Mouse (Mus musculus) MEL (cell line): ENCODE results near the gene Nup62. TPM values are rescaled to one million over a fixed set of nuclear protein-coding genes. Genes with fewer than 3 reads are reported as not detected.

Experiments
- DNase-seq: peaks from one replicate; pipeline ENCODE4 v3.0.0; 2011; ENCODE audit warnings: low read depth, low spot score
- H3K27ac ChIP-seq: 2 replicates; pipeline ENCODE4 v1.5.1; 2012; ENCODE audit warnings: low read depth, mild to moderate bottlenecking, control low read depth, low read length, moderate library complexity; ENCODE audit not compliant: control insufficient read depth
- H3K27me3 ChIP-seq, 2 experiments: fragments of 150-350 bp in 1 of 2; sonication (generic) in 1 of 2; 2 replicates each; pipeline ENCODE4 v1.6.1; 2012; ENCODE audit warnings: low read length in 2 of 2, mild to moderate bottlenecking in 2 of 2, improper control_type of control experiment in 1 of 2, moderate library complexity in 1 of 2; ENCODE audit not compliant: insufficient read depth in 2 of 2, control insufficient read depth in 1 of 2
- H3K36me3 ChIP-seq, 2 experiments: 2 replicates each; pipeline ENCODE4 v1.6.1; 2012 to 2014; ENCODE audit warnings: low read length in 2 of 2, improper control_type of control experiment in 1 of 2, inconsistent platforms in 1 of 2, mild to moderate bottlenecking in 1 of 2; ENCODE audit not compliant: insufficient read depth in 2 of 2, control insufficient read depth in 1 of 2
- H3K4me1 ChIP-seq, 2 experiments: fragments of 150-350 bp in 1 of 2; sonication (generic) in 1 of 2; 2 replicates each; pipeline ENCODE4 v1.6.1; 2012; ENCODE audit warnings: low read length in 2 of 2, improper control_type of control experiment in 1 of 2, mild to moderate bottlenecking in 1 of 2; ENCODE audit not compliant: insufficient read depth in 2 of 2, control insufficient read depth in 1 of 2
- H3K4me3 ChIP-seq, 2 experiments: fragments of 150-350 bp in 1 of 2; sonication (generic) in 1 of 2; 2 replicates each; pipeline ENCODE4 v1.5.1; 2012; ENCODE audit warnings: low read depth in 2 of 2, low read length in 2 of 2, mild to moderate bottlenecking in 2 of 2, moderate library complexity in 2 of 2, control low read depth in 1 of 2, improper control_type of control experiment in 1 of 2; ENCODE audit not compliant: control insufficient read depth in 1 of 2, insufficient read depth in 1 of 2
- H3K79me2 ChIP-seq: 2 replicates; pipeline ENCODE4 v1.6.1; 2012; ENCODE audit warnings: mild to moderate bottlenecking, low read length, moderate library complexity; ENCODE audit not compliant: control insufficient read depth, poor library complexity, insufficient read depth
- H3K9ac ChIP-seq: 2 replicates; pipeline ENCODE4 v1.6.1; 2012; ENCODE audit warnings: low read depth, mild to moderate bottlenecking, control low read depth, low read length, moderate library complexity; ENCODE audit not compliant: control insufficient read depth, poor library complexity, severe bottlenecking
- H3K9me3 ChIP-seq: fragments of 150-350 bp; sonication (generic); replicated peaks from 2 replicates; pipeline ENCODE4 v1.6.1; 2012; ENCODE audit warnings: mild to moderate bottlenecking, low read length, improper control_type of control experiment, moderate library complexity; ENCODE audit not compliant: insufficient read depth
- ELF1 ChIP-seq: IDR thresholded peaks from 2 replicates; pipeline ENCODE4 v1.6.1; 2014; ENCODE audit warnings: low read depth, mild to moderate bottlenecking, inconsistent platforms, low read length, improper control_type of control experiment, moderate library complexity
- EP300 ChIP-seq, 2 experiments: IDR thresholded peaks; 2 replicates each; pipeline ENCODE4 v1.6.1; 2011; ENCODE audit warnings: improper control_type of control experiment in 2 of 2, low read length in 2 of 2, low read depth in 1 of 2, mild to moderate bottlenecking in 1 of 2
- HCFC1 ChIP-seq: IDR thresholded peaks from 2 replicates; pipeline ENCODE4 v1.6.1; 2012; ENCODE audit warnings: low read depth, mild to moderate bottlenecking, inconsistent platforms, low read length, improper control_type of control experiment, moderate library complexity
- MAFK ChIP-seq: IDR thresholded peaks from 2 replicates; pipeline ENCODE4 v1.6.1; 2011; ENCODE audit warnings: low read depth, mild to moderate bottlenecking, low read length, improper control_type of control experiment, borderline replicate concordance
- MAX ChIP-seq: IDR thresholded peaks from 2 replicates; pipeline ENCODE4 v1.6.1; 2011; ENCODE audit warnings: low read length, improper control_type of control experiment
- MAZ ChIP-seq: IDR thresholded peaks from 2 replicates; pipeline ENCODE4 v1.6.1; 2012; ENCODE audit warnings: low read depth, mild to moderate bottlenecking, inconsistent platforms, low read length, improper control_type of control experiment
- MEF2A ChIP-seq: IDR thresholded peaks from 2 replicates; pipeline ENCODE4 v1.6.1; 2014; ENCODE audit warnings: low read depth, mild to moderate bottlenecking, inconsistent platforms, low read length, improper control_type of control experiment; ENCODE audit not compliant: poor library complexity, insufficient replicate concordance, severe bottlenecking; ENCODE audit errors: extremely low read depth
- MXI1 ChIP-seq: IDR thresholded peaks from 2 replicates; pipeline ENCODE4 v1.6.1; 2011; ENCODE audit warnings: mild to moderate bottlenecking, low read depth, low read length, improper control_type of control experiment
- NELFE ChIP-seq: IDR thresholded peaks from 2 replicates; pipeline ENCODE4 v1.6.1; 2011; ENCODE audit warnings: low read depth, low read length, improper control_type of control experiment
- NRF1 ChIP-seq: IDR thresholded peaks from 2 replicates; pipeline ENCODE4 v1.6.1; 2014; ENCODE audit warnings: low read depth, mild to moderate bottlenecking, inconsistent platforms, low read length, improper control_type of control experiment, moderate library complexity; ENCODE audit not compliant: poor library complexity, insufficient read depth, severe bottlenecking
- POLR2A ChIP-seq, 2 experiments: IDR thresholded peaks; 2 replicates each; pipeline ENCODE4 v1.6.1; 2011 to 2012; ENCODE audit warnings: low read length in 2 of 2, mild to moderate bottlenecking in 2 of 2, control low read depth in 1 of 2, improper control_type of control experiment in 1 of 2, low read depth in 1 of 2, moderate library complexity in 1 of 2; ENCODE audit not compliant: control insufficient read depth in 1 of 2, insufficient read depth in 1 of 2, poor library complexity in 1 of 2
- RAD21 ChIP-seq: IDR thresholded peaks from 2 replicates; pipeline ENCODE4 v1.6.1; 2011; ENCODE audit warnings: mild to moderate bottlenecking, low read depth, low read length, improper control_type of control experiment
- SIN3A ChIP-seq: IDR thresholded peaks from 2 replicates; pipeline ENCODE4 v1.6.1; 2012; ENCODE audit warnings: low read length, improper control_type of control experiment, inconsistent platforms
- SMC3 ChIP-seq: IDR thresholded peaks from 2 replicates; pipeline ENCODE4 v1.6.1; 2011; ENCODE audit warnings: low read depth, low read length, improper control_type of control experiment
- TBP ChIP-seq: IDR thresholded peaks from 2 replicates; pipeline ENCODE4 v1.8.0; 2011; ENCODE audit warnings: low read depth, low read length, improper control_type of control experiment
- TCF12 ChIP-seq: IDR thresholded peaks from 2 replicates; pipeline ENCODE4 v1.6.1; 2014; ENCODE audit warnings: low read depth, mild to moderate bottlenecking, inconsistent platforms, low read length, improper control_type of control experiment, moderate library complexity
- UBTF ChIP-seq: IDR thresholded peaks from 2 replicates; pipeline ENCODE4 v1.6.1; 2012; ENCODE audit warnings: low read depth, mild to moderate bottlenecking, inconsistent platforms, low read length, improper control_type of control experiment, moderate library complexity, borderline replicate concordance; ENCODE audit not compliant: insufficient read depth
- USF2 ChIP-seq, 2 experiments: IDR thresholded peaks; 2 replicates each; pipeline ENCODE4 v1.6.1; 2011 to 2012; ENCODE audit warnings: improper control_type of control experiment in 2 of 2, low read length in 2 of 2, borderline replicate concordance in 1 of 2, inconsistent platforms in 1 of 2, low read depth in 1 of 2, mild to moderate bottlenecking in 1 of 2; ENCODE audit not compliant: insufficient read depth in 1 of 2
- ZMIZ1 ChIP-seq: IDR thresholded peaks from 2 replicates; pipeline ENCODE4 v1.6.1; 2012; ENCODE audit warnings: low read depth, mild to moderate bottlenecking, inconsistent platforms, low read length, improper control_type of control experiment, moderate library complexity
- ZNF384 ChIP-seq: IDR thresholded peaks from 2 replicates; pipeline ENCODE4 v1.6.1; 2012; ENCODE audit warnings: low read depth, mild to moderate bottlenecking, inconsistent platforms, low read length, improper control_type of control experiment
- polyA plus RNA-seq, 2 experiments: library from polyadenylated mRNA; stranded (reverse) in 1 of 2; unstranded in 1 of 2; fragments of >175 nt in 1 of 2; fragments of >200 nt in 1 of 2; gene quantifications; 2 replicates each; pipeline versions ENCODE4 v1.2.1 to v1.2.4; 2012; ENCODE audit warnings: low replicate concordance in 2 of 2, low read depth in 1 of 2; ENCODE audit not compliant: insufficient read length in 2 of 2, insufficient read depth in 1 of 2, missing spikeins in 1 of 2
- total RNA-seq: library from RNA; depleted of rRNA; stranded (reverse); fragments of 300-350 nt; gene quantifications from 2 replicates; pipeline ENCODE4 v1.2.3, GENCODE M21; 2012

The Nup62 gene
- total and polyA plus RNA-seq, 3 experiments: 136 to 235 TPM; not detected in 1

DNA sequence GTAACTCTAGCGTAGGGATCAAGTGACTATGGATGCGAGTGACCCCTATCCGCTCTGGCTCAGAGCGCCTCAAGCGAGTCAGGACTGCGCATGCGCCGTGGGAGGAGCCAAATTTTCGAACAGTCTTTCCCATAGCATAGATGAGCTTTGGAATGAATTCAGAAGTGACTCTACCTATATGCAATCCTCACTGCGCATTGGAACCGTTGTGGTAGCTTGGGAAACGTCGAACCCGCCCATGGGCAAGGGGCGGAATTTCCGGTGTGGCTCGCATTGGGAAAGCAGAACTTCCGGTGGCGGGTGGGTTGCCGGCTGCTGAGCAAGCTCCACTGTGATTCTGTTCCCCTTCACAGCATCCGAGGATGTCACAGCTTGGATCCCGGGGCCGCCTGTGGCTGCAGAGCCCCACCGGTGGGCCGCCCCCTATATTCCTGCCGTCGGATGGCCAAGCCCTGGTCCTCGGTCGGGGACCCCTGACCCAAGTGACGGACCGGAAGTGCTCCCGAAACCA lies 41.2 kb downstream of the Nup62 start, which contains the start of gene Pnkp:
Pnkp (plus strand) TSS at position 98 of the 511 bp plus-strand sequence.
- H3K36me3 ChIP-seq: peaks cover 0 to 15% of the 10 kb centered on the region in 2 experiments; a peak in 2 of 4 replicates
- peak within 1 kb of the TSS; percentile 80 for H3K9ac ChIP-seq
- H3K9me3 ChIP-seq: no peaks in the 10 kb centered on the region
- peaks cover 5 to 20% of the 10 kb centered on the region in 2 experiments for H3K4me1 ChIP-seq
- peak within 1 kb of the TSS; percentile 83 to 84 for H3K4me3 ChIP-seq
- peaks cover 6% of the 10 kb centered on the region for H3K79me2 ChIP-seq
- DNase-seq: peak; percentile 95
- peak within 1 kb of the TSS; percentile 71 for H3K27ac ChIP-seq
- H3K27me3 ChIP-seq: no peaks in the 10 kb centered on the region
- 0 out of 2 replicates have a peak, but pooled peaks have one; percentile 26 for TF ChIP-seq MAZ
- no peak for TF ChIP-seq RAD21
- no peak for TF ChIP-seq USF2 (IDR thresholded peaks at IDR 0.05; ENCODE audit: borderline replicate concordance in 1 of 2, insufficient read depth in 1 of 2, low read depth in 1 of 2, low read length in 2 of 2)
- 0 out of 2 replicates have a peak, but pooled peaks have one; percentile 46 for TF ChIP-seq MXI1
- TF ChIP-seq UBTF: peak; percentile 27; the same call in 1 of the 2 replicates
- peak; percentile 25; the same call in 1 of the 2 replicates for TF ChIP-seq TCF12
- TF ChIP-seq EP300 (IDR thresholded peaks at IDR 0.05; ENCODE audit: low read depth in 1 of 2, low read length in 2 of 2): peak in 1 of 2 experiments; percentile 12; a peak in 1 of 4 replicates
- TF ChIP-seq SIN3A: peak; percentile 78
- TF ChIP-seq ZMIZ1: peak; percentile 22; the same call in 1 of the 2 replicates
- TF ChIP-seq HCFC1: peak; percentile 82
- TF ChIP-seq ZNF384: no peak
- peak; percentile 86 for TF ChIP-seq NRF1
- TF ChIP-seq TBP: peak; percentile 70
- peak; percentile 74 for TF ChIP-seq NELFE
- no peak for TF ChIP-seq SMC3
- TF ChIP-seq MAX: no peak
- peak; percentile 78 for TF ChIP-seq ELF1
- peak; percentile 62 to 79; a peak in 3 of 4 replicates for TF ChIP-seq POLR2A (IDR thresholded peaks at IDR 0.05; ENCODE audit: control insufficient read depth in 1 of 2, insufficient read depth in 1 of 2, low read depth in 1 of 2, low read length in 2 of 2, poor library complexity in 1 of 2)
- no peak for TF ChIP-seq MAFK
- TF ChIP-seq MEF2A: no peak
